Comparison of ENCODE assay signal across 18 mouse cellular contexts in the genomic region with DNA sequence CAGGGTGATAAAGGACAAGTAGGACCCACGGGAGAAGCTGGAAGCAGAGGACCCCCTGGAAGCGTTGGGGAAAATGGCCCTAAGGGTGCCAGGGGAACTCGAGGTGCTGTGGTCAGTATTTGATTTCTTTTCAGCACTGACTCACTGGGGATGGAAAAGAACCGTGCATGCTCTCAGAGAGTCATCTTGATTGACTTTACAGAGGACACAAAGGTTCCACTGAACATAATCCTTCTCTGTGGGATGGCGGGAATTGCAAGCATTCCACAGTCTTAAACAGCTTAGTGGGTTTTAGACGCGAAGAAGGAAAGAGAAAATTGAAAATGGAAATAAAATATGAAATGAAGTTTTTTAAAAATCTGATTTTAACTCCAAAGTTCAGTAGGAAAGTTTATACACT.
"Had no signal": no experiment of that assay in that cellular context is flagged by ENCODE, and none has a peak within 500 bp of the region (broad histone marks: within the 10 kb centered on the region; RNA-seq: fewer than 3 reads in every experiment).

No protein-coding gene starts in this region.

- DNase-seq: kidney, postnatal 25 days; layer of hippocampus, adult 9-11 months; liver, embryonic 13.5 days; lung, adult 2 months; lung, postnatal 14 days; lung, postnatal 4 days; midbrain, embryonic 14.5 days; right cerebral cortex, adult 18-20 months; right cerebral cortex, postnatal 14 days; right cerebral cortex, postnatal 4 days; thymus, adult 18-20 months; thymus, postnatal 36 days had no signal

- H3K27ac ChIP-seq: kidney, postnatal 0 days; layer of hippocampus, adult 2 months; left cerebral cortex, adult 2 months; liver, embryonic 13.5 days; neural tube, embryonic 12.5 days; neural tube, embryonic 15.5 days; stomach, embryonic 15.5 days had no signal

- H3K4me3 ChIP-seq: layer of hippocampus, adult 2 months; left cerebral cortex, adult 2 months; liver, embryonic 13.5 days; neural tube, embryonic 12.5 days; neural tube, embryonic 15.5 days; stomach, embryonic 15.5 days had no signal

- H3K36me3 ChIP-seq: liver, embryonic 13.5 days; neural tube, embryonic 12.5 days; neural tube, embryonic 15.5 days; stomach, embryonic 15.5 days had no signal

- H3K27me3 ChIP-seq: liver, embryonic 13.5 days; neural tube, embryonic 12.5 days; neural tube, embryonic 15.5 days; stomach, embryonic 15.5 days had no signal
